ENCODE assay signal across 9 mouse cellular contexts in genomic region chr16:67619906-67620781, GRCm38 (mm10). TPM values are rescaled to one million over a fixed set of nuclear protein-coding genes. Genes with fewer than 3 reads are reported as not detected.
A peak's percentile ranks its signal among the peaks of the same experiment; 100 is the strongest.
DNase-seq lines count a peak whose midpoint lies in the region; ATAC-seq lines count a peak whose summit lies in the region.
"Had no signal": no experiment of that assay in that cellular context is flagged by ENCODE, and none has a peak within 500 bp of the region (broad histone marks: within the 10 kb centered on the region; RNA-seq: fewer than 3 reads in every experiment).

No protein-coding gene starts in this region.

- H3K4me1 ChIP-seq in intestine, embryonic 14.5 days (replicated peaks; ENCODE audit: control insufficient read depth, insufficient read depth, low read length): no peaks in the 10 kb centered on the region; the same call in 1 of the 2 replicates

- H3K27ac ChIP-seq in intestine, embryonic 14.5 days (ENCODE audit: low read depth): no peak overlapping the region

- ATAC-seq in frontal cortex, adult (ENCODE audit: low TSS enrichment): peak; percentile 38
- ATAC-seq in intestine, embryonic 14.5 days (replicated peaks; ENCODE audit: low FRiP score, low TSS enrichment, low read depth): peak; percentile 56

- H3K4me3 ChIP-seq in intestine, embryonic 14.5 days (ENCODE audit: low read depth, low read length): peak overlapping the region; percentile 67

- H3K4me2 ChIP-seq in intestine, embryonic 14.5 days (ENCODE audit: low read length): peak overlapping the region; percentile 96

- H3K27me3 ChIP-seq in intestine, embryonic 14.5 days (replicated peaks; ENCODE audit: control insufficient read depth, insufficient read depth, low read length): peaks cover 23% of the 10 kb centered on the region

- WGBS in intestine, embryonic 14.5 days: under 1% methylated on average over 60 of the region's 61 CpGs

- DNase-seq in gastrocnemius, adult 18-20 months (ENCODE audit: low spot score): peak; percentile 13
- DNase-seq in gastrocnemius, postnatal 25 days: no peak
- DNase-seq in cerebellum, adult 9-11 months: peak; percentile 94
- DNase-seq in intestine, embryonic 14.5 days (ENCODE audit: low spot score): peak; percentile 76
- DNase-seq in left cerebral cortex, postnatal 25 days (ENCODE audit: low spot score in 2 of 2): peak; percentile 77 to 83
- peak; percentile 69 for DNase-seq in mesoderm, embryonic 11.5 days (ENCODE audit: low read depth, low spot score)
- DNase-seq in right cerebral cortex, postnatal 25 days: peak; percentile 83

- peak overlapping the region; percentile 37; the same call in 1 of the 2 replicates for H3K9ac ChIP-seq in intestine, embryonic 14.5 days (ENCODE audit: low read length)

- H3K9me3 ChIP-seq in intestine, embryonic 14.5 days (ENCODE audit: control insufficient read depth, low read length): 0 out of 2 replicates have a peak, but pooled peaks cover 9% of the 10 kb centered on the region

- intact Hi-C loops in left cerebral cortex, postnatal 25 days (cut with DNase I): loop anchor here (1.0 to 10.0 kb wide), 5 partner anchors 27 to 1047 kb away; no protein-coding TSS in a partner anchor

- no peaks in the 10 kb centered on the region for H3K36me3 ChIP-seq in intestine, embryonic 14.5 days (ENCODE audit: control insufficient read depth, insufficient read depth, low read length)

RNA-seq across cellular contexts. Expression of gene Cadm2, which starts 0.6 kb away (rescaled TPM):
- total RNA-seq in gastrocnemius, adult 18-20 months (2021): under 1 TPM; 0.66 to 0.96 TPM
- 1 to 10 TPM in 1 of 2 experiments, under 1 TPM in 1; 0.20 to 1.3 TPM for total RNA-seq in gastrocnemius, postnatal 25 days (2021)
- polyA plus RNA-seq in intestine, embryonic 14.5 days (2014; fragmentation: Nextera tagmentation; extraction: Ambion mirVana): 0.66 and 0.91 TPM in 2 replicates
- 100 to 1,000 TPM; 251 to 259 TPM for total RNA-seq in left cerebral cortex, postnatal 25 days (2021)
- total RNA-seq: hematopoietic stem cell, adult 5-6 weeks had no signal

Comparison
In these comparisons a context has a peak if more than half of its experiments do, and no peak if none do; other contexts are left out.
1. RNA of gene Cadm2, which starts 0.6 kb away (total RNA-seq): 251 to 259 TPM in left cerebral cortex, postnatal 25 days; 0.20 to 1.3 TPM in gastrocnemius, postnatal 25 days and 0.66 to 0.96 TPM in gastrocnemius, adult 18-20 months; every median in the first group is over 100 times any median in the second.